Mouse (Mus musculus): ENCODE data around the gene Olfr923. TPM values are rescaled to one million over a fixed set of nuclear protein-coding genes. Genes with fewer than 3 reads are reported as not detected.
"Not testable (repeated sequence)": the region's sequence is repeated elsewhere in the genome, so short reads cannot be mapped to it uniquely, and the experiment has no call there.

Olfr923 gene
- not detected for total RNA-seq (2021)
- long read RNA-seq = 0 reads

DNA sequence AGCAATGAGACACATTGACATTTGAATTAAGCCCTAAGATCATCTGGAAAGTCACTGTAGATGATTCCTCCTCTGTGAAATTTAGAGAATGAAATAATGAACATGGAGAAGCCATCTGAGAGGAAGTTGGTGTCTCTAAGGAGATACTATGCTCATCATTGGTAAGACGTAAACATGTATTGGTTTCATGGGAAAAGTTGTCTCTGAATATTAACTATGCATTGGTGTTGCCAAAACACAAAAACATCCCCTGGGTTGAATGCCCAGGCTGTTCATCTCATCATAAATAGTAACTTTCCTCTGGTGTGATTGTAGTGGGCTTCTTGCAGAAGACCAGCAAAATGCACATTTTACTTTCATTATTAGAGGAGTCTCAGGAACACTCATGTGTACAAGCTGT lies at the start of gene Olfr923:
TSS of gene Olfr923 (plus strand) at position 301 of the 400 bp plus-strand sequence.
- no peak for DNase-seq (ENCODE audit: low spot score in 2 of 2)

DNA sequence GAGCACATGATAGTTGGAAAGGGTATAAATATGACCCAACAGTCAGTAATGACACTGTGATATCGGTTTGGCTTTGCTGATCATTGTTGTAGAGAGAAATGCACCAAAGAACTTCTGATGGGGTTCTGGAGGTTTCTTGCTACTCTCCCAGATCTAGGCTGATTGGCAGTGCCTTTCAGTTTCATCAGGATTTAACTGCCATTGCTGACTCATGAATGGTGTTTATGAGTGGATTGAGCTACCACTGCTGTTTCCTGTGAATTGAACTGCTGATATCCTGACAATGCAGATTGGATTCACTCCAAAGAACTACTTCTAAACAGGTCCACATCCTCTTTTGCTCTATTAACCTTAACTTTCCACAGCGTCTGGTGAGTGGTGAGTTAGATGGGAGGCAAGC lies 33.7 kb upstream of the Olfr923 start:
- DNase-seq (ENCODE audit: low spot score in 2 of 2) = no peak

DNA sequence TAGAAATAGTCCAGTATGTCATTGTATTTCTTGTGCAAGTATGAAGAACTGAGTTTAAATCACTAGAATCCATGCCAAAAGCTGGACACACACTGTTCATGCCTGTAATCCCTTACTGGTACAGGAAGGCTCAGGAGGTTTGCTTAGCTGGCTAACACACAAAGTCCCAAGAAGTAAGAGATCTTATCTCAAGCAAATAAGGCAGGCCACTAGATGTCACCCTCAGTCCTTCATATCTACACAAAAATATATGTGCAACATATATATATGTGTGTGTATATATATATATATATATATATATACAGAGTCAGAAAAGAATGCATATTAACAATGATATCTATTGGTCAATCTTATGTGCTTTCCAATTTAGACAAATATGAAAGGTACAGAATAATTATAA lies 20.6 kb upstream of the Olfr923 start:
- peak in 1 of 2 experiments; percentile 5 for DNase-seq (ENCODE audit: low spot score in 2 of 2)

DNA sequence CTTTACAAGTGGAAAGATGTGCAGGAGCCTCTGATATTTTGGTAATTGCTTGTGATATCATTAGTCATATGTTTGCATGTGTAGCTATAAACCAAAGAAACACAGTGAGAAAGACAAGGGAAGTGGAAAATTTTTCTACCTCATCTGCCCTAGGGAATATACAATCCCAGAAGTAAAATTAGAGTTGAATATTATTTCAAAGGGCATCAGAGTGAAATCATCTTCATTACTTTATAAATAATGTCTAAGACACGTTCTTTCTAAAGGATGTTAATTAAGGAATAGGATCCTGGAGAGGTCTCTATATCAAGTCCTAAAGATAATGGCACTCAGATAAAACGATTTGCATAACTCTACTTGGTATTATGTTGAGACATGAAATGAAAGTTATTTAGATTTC lies 12.0 kb upstream of the Olfr923 start, which contains the start of gene Olfr922:
TSS of gene Olfr922 (plus strand) at position 301 of the 400 bp plus-strand sequence.
- no peak for DNase-seq (ENCODE audit: low spot score in 2 of 2)

DNA sequence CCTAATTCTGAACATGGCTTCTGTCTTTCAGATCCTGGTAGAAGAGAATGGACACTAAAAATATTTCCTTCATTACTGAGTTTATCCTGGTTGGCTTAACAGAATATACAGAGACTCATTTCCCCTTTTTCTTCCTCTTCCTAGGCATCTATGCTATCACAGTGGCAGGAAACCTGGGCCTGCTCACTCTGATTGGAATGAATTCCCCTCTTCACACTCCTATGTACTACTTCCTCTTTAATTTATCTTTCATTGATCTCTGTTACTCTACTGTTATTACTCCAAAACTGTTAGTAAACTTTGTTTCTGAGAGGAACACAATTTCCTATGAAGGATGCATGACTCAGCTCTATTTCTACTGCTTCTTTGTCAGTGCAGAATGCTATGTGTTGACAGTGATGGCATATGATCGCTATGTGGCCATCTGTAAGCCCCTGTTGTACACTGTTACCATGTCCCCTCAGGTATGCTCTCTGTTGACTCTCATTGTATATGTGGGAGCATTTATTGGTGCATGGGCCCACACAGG lies 10.8 kb upstream of the Olfr923 start:
- no peak for DNase-seq (ENCODE audit: low spot score in 2 of 2)

DNA sequence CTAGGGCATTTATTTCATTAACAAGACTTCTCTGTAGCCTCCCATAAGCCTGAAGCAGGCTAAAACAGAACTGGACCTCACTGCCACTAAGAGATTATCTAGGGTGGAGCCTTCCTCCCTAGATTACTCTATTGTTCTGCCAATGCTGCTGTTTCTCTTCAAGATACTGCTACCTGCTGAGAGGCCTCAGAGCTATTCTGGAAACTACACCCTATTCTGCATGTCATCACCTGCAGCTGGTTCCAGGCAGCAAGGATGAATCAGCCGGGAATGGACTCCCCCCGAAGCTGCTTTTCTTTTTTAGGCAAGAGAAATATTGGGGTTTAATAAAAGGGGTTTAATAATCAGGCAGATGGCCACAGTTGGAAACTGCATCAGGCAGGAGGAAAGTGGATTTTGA lies 6.7 kb downstream of the Olfr923 start:
- no peak for DNase-seq (ENCODE audit: low spot score in 2 of 2)

DNA sequence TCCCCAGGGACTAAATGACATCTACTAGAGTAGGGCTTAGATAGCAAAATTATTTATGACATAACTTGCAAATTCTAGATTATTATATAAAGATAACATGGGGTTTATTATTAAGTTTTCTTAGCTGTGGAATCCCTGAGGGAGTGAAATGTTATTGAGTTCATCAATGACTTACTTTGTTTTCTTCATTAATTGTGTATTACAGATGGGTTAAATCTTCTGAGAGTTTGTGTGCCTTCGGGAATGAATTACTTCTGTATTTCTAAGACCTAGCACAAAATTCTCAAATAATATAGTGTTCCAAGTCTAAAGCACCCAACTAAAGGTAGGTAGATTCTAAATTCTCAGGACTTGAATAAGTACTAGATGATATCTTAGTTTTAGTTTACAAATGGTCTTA lies 17.8 kb downstream of the Olfr923 start, which contains the start of gene Olfr924:
TSS of gene Olfr924 (plus strand) at position 301 of the 400 bp plus-strand sequence.
- no peak for DNase-seq (ENCODE audit: low spot score in 2 of 2)

DNA sequence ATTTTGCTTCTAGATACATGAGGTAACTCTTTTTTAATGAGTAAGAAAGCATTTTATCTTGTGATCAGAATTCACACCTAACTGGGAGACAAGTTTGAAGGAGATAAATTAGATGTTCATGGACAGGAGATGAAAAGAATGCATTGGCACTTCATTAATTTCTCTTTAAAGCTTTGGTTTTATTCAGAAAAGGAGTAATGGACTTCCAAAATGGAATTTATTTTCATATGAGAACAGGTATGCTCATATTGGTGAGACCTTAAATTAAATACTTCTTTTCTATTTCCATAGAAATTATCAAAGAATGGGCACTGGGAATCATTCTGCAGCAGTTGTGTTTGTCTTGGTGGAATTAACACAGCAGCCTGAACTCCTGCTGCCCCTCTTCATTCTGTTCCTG lies 28.4 kb downstream of the Olfr923 start, which contains the start of gene Olfr26:
TSS of gene Olfr26 (plus strand) at position 301 of the 400 bp plus-strand sequence.
- DNase-seq (ENCODE audit: low spot score in 2 of 2) = no peak

DNA sequence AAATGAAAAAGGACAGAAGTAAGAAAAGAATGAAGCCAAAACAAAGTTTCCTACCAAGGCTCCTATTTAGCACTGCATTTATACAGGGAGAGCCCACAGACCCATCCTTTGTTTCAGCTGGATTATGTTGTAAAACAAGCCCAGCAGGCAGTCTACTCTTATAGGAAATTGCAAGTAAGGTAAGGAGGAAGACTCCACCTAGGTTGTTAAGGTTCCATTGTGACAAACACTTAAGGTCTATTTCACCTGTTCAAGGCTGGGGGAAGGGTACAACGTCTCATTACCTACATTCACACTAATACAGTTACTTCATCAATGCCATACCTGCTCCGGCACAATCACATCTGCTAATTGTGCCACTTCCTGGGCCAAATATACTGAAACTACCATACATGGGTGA lies 48.5 kb downstream of the Olfr923 start:
- not testable (repeated sequence) for DNase-seq (ENCODE audit: low spot score in 2 of 2)

DNA sequence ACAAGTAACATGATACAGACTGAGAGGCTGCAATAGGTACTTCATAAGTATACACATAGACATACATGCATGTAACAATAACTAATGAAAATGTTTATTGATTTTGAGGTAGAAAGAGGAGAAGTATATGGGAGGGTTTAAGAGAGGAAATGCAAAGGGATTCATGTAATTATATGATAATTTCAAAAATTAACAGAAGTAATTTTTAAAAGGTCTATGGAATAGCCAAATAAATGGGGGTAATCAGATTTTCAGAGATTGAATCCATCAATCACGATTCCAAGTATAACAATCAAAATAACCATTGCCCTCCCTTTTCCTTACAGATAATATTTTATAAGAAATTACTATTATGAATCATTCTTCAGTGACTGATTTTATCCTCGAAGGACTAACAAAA lies 50.5 kb downstream of the Olfr923 start, which contains the start of gene Olfr926:
TSS of gene Olfr926 (plus strand) at position 301 of the 400 bp plus-strand sequence.
- no peak for DNase-seq (ENCODE audit: low spot score in 2 of 2)

Other genes starting within 250 kb of the Olfr923 start
- not detected for gene Olfr912, start 246.4 kb upstream of the Olfr923 start, total RNA-seq (2021)
- gene Olfr913, start 233.8 kb upstream of the Olfr923 start, total RNA-seq (2021) = not detected
- not detected for gene Olfr914, start 221.4 kb upstream of the Olfr923 start, total RNA-seq (2021)
- gene Olfr916, start 166.7 kb upstream of the Olfr923 start, total RNA-seq (2021) = not detected
- not detected for gene Olfr917, start 160.7 kb upstream of the Olfr923 start, total RNA-seq (2021)
- gene Olfr918, start 151.9 kb upstream of the Olfr923 start, total RNA-seq (2021) = not detected
- not detected for gene Olfr919, start 122.9 kb upstream of the Olfr923 start, total RNA-seq (2021)
- gene Vwa5a, start 108.3 kb upstream of the Olfr923 start, total RNA-seq (2021) = 10 to 100 TPM; 13.4 to 14.6 TPM
- under 1 TPM; 0.12 to 0.15 TPM for gene Olfr920, start 74.2 kb upstream of the Olfr923 start, total RNA-seq (2021)
- gene Olfr921, start 53.5 kb upstream of the Olfr923 start, total RNA-seq (2021) = not detected
- not detected for gene Olfr922, start 11.9 kb upstream of the Olfr923 start, total RNA-seq (2021)
- not detected for gene Olfr924, start 17.9 kb downstream of the Olfr923 start, total RNA-seq (2021)
- gene Olfr26, start 28.5 kb downstream of the Olfr923 start, total RNA-seq (2021) = not detected
- not detected for gene Olfr926, start 50.6 kb downstream of the Olfr923 start, total RNA-seq (2021)
- gene Olfr930, start 103.3 kb downstream of the Olfr923 start, total RNA-seq (2021) = not detected
- gene Olfr933, start 145.8 kb downstream of the Olfr923 start, total RNA-seq (2021) = not detected
- not detected for gene Olfr934, start 161.8 kb downstream of the Olfr923 start, total RNA-seq (2021)
- not detected for gene Olfr935, start 173.1 kb downstream of the Olfr923 start, total RNA-seq (2021)
- not detected for gene Olfr146, start 196.8 kb downstream of the Olfr923 start, total RNA-seq (2021)
- not detected for gene Olfr937, start 238.4 kb downstream of the Olfr923 start, total RNA-seq (2021)